Mouse (Mus musculus): ENCODE measurements around the gene Calm3. TPM values are rescaled to one million over a fixed set of nuclear protein-coding genes. Genes with fewer than 3 reads are reported as not detected.
A peak's percentile ranks its signal among the peaks of the same experiment; 100 is the strongest.
"Not testable (repeated sequence)": the region's sequence is repeated elsewhere in the genome, so short reads cannot be mapped to it uniquely, and the experiment has no call there.

Gene Calm3
- 382 and 391 TPM in 2 replicates for polyA plus RNA-seq (2015; fragmentation: Nextera tagmentation; extraction: Ambion mirVana)

GRCm38 (mm10) chr7:16924037-16924834 lies at the start of gene Calm3:
TSS of gene Calm3 (minus strand) at chr7:16924114.
- Histone ChIP-seq H3K9ac (peak within 1 kb of the TSS; percentile 95), H3K4me1 (replicated peaks) (peaks cover 40% of the 10 kb centered on the region), H3K36me3 (no peaks in the 10 kb centered on the region), H3K27ac (replicated peaks) (peak within 1 kb of the TSS; percentile 96), H3K27me3 (no peaks in the 10 kb centered on the region), H3K9me3 (no peaks in the 10 kb centered on the region), H3K4me3 (peak within 1 kb of the TSS; percentile 88), H3K4me2 (peak within 1 kb of the TSS; percentile 89)
- WGBS, result 2% methylated on average over 59 of the region's 64 CpGs
- ATAC-seq (ENCODE audit: low FRiP score, low read depth), result peak; percentile 94

- no peaks in the 10 kb centered on the region for H3K27me3 ChIP-seq
- no peak overlapping the region for H3K4me3 ChIP-seq
- 82% methylated on average over 3 of the region's 3 CpGs for WGBS
- no peaks in the 10 kb centered on the region for H3K4me1 ChIP-seq (replicated peaks)
- no peaks in the 10 kb centered on the region for H3K36me3 ChIP-seq
- ATAC-seq (ENCODE audit: low FRiP score, low read depth), result no peak
- H3K9ac ChIP-seq, result no peak overlapping the region
- no peaks in the 10 kb centered on the region for H3K9me3 ChIP-seq
- H3K4me2 ChIP-seq, result no peak overlapping the region
- no peak overlapping the region for H3K27ac ChIP-seq (replicated peaks)
Measured at GRCm38 (mm10) chr7:16971160-16971559, 47.2 kb upstream of the Calm3 start.

GRCm38 (mm10) chr7:16968414-16968813 lies 44.5 kb upstream of the Calm3 start:
- 84% methylated on average over 6 of the region's 6 CpGs for WGBS
- Histone ChIP-seq H3K36me3 (no peaks in the 10 kb centered on the region), H3K4me2 (no peak overlapping the region), H3K4me1 (replicated peaks) (no peaks in the 10 kb centered on the region), H3K27me3 (no peaks in the 10 kb centered on the region), H3K9me3 (no peaks in the 10 kb centered on the region), H3K9ac (no peak overlapping the region), H3K27ac (replicated peaks) (no peak overlapping the region), H3K4me3 (no peak overlapping the region)
- no peak for ATAC-seq (ENCODE audit: low FRiP score, low read depth)

GRCm38 (mm10) chr7:16961678-16962077 lies 37.8 kb upstream of the Calm3 start:
- H3K9me3 ChIP-seq, result no peaks in the 10 kb centered on the region
- no peak overlapping the region for H3K4me3 ChIP-seq
- H3K4me1 ChIP-seq (replicated peaks), result peaks cover 53% of the 10 kb centered on the region
- H3K27ac ChIP-seq (replicated peaks), result peak overlapping the region; percentile 97; the same call in 1 of the 2 replicates
- H3K9ac ChIP-seq, result no peak overlapping the region
- WGBS, result 87% methylated on average over 5 of the region's 5 CpGs
- ATAC-seq (ENCODE audit: low FRiP score, low read depth), result no peak
- peak overlapping the region; percentile 86 for H3K4me2 ChIP-seq
- no peaks in the 10 kb centered on the region for H3K27me3 ChIP-seq
- no peaks in the 10 kb centered on the region for H3K36me3 ChIP-seq

- H3K9ac ChIP-seq, result peak within 1 kb of the TSS; percentile 46
- peak within 1 kb of the TSS; percentile 86 for H3K4me2 ChIP-seq
- H3K36me3 ChIP-seq, result no peaks in the 10 kb centered on the region
- H3K27me3 ChIP-seq, result no peaks in the 10 kb centered on the region
- peak within 1 kb of the TSS; percentile 97 for H3K27ac ChIP-seq (replicated peaks)
- H3K9me3 ChIP-seq, result no peaks in the 10 kb centered on the region
- peaks cover 59% of the 10 kb centered on the region for H3K4me1 ChIP-seq (replicated peaks)
- 5% methylated on average over 17 of the region's 17 CpGs for WGBS
- peak within 1 kb of the TSS; percentile 47 for H3K4me3 ChIP-seq
- ATAC-seq (ENCODE audit: low FRiP score, low read depth), result peak; percentile 95
Measured at GRCm38 (mm10) chr7:16959539-16960187, 35.7 kb upstream of the Calm3 start, which contains the start of gene Pnmal1. TSS of gene Pnmal1 (plus strand) at chr7:16959679.

- peak; percentile 46; the same call in 1 of the 2 replicates for ATAC-seq (ENCODE audit: low FRiP score, low read depth)
- 0 out of 2 replicates have a peak overlapping the region, but pooled peaks have one; percentile 11 for H3K9ac ChIP-seq
- H3K9me3 ChIP-seq, result no peaks in the 10 kb centered on the region
- no peaks in the 10 kb centered on the region for H3K27me3 ChIP-seq
- peak overlapping the region; percentile 85 for H3K27ac ChIP-seq (replicated peaks)
- WGBS, result 20% methylated on average over 15 of the region's 15 CpGs
- no peak overlapping the region for H3K4me3 ChIP-seq
- no peaks in the 10 kb centered on the region for H3K36me3 ChIP-seq
- H3K4me2 ChIP-seq, result peak overlapping the region; percentile 36
- H3K4me1 ChIP-seq (replicated peaks), result peaks cover 66% of the 10 kb centered on the region
Measured at GRCm38 (mm10) chr7:16956410-16957265, 32.7 kb upstream of the Calm3 start.

- no peak for ATAC-seq (ENCODE audit: low FRiP score, low read depth)
- WGBS, result 75% methylated on average over 4 of the region's 4 CpGs
- Histone ChIP-seq H3K4me3 (no peak overlapping the region), H3K36me3 (no peaks in the 10 kb centered on the region), H3K9ac (no peak overlapping the region), H3K4me2 (no peak overlapping the region), H3K9me3 (no peaks in the 10 kb centered on the region), H3K27me3 (no peaks in the 10 kb centered on the region), H3K27ac (replicated peaks) (peak overlapping the region; percentile 85), H3K4me1 (replicated peaks) (peaks cover 63% of the 10 kb centered on the region)
Measured at GRCm38 (mm10) chr7:16955712-16956111, 31.8 kb upstream of the Calm3 start.

- H3K27me3 ChIP-seq; H3K9ac ChIP-seq; H3K9me3 ChIP-seq; H3K27ac ChIP-seq (replicated peaks); ATAC-seq (ENCODE audit: low FRiP score, low read depth); H3K36me3 ChIP-seq; H3K4me3 ChIP-seq; H3K4me2 ChIP-seq: not testable (repeated sequence)
- H3K4me1 ChIP-seq (replicated peaks), result peaks cover 64% of the 10 kb centered on the region
- 57% methylated on average over 2 of the region's 2 CpGs for WGBS
Measured at GRCm38 (mm10) chr7:16953776-16954175, 29.9 kb upstream of the Calm3 start.

GRCm38 (mm10) chr7:16950861-16951635 lies 27.1 kb upstream of the Calm3 start:
- ATAC-seq (ENCODE audit: low FRiP score, low read depth), result peak; percentile 40
- no peak overlapping the region for H3K9ac ChIP-seq
- H3K4me1 ChIP-seq (replicated peaks), result peaks cover 59% of the 10 kb centered on the region
- H3K27me3 ChIP-seq, result no peaks in the 10 kb centered on the region
- peak overlapping the region; percentile 95 for H3K27ac ChIP-seq (replicated peaks)
- no peak overlapping the region for H3K4me2 ChIP-seq
- 32% methylated on average over 18 of the region's 18 CpGs for WGBS
- H3K36me3 ChIP-seq, result no peaks in the 10 kb centered on the region
- H3K9me3 ChIP-seq, result no peaks in the 10 kb centered on the region
- no peak overlapping the region for H3K4me3 ChIP-seq

GRCm38 (mm10) chr7:16949908-16950841 lies 26.3 kb upstream of the Calm3 start:
- Histone ChIP-seq H3K9me3 (no peaks in the 10 kb centered on the region), H3K36me3 (no peaks in the 10 kb centered on the region), H3K27ac (replicated peaks) (peak overlapping the region; percentile 95), H3K4me2 (peak overlapping the region; percentile 90), H3K4me3 (peak overlapping the region; percentile 76), H3K4me1 (replicated peaks) (peaks cover 68% of the 10 kb centered on the region), H3K9ac (peak overlapping the region; percentile 31; the same call in 1 of the 2 replicates), H3K27me3 (no peaks in the 10 kb centered on the region)
- 9% methylated on average over 29 of the region's 29 CpGs for WGBS
- ATAC-seq (ENCODE audit: low FRiP score, low read depth), result peak; percentile 59
